Mouse (Mus musculus) ovary, postnatal 14 days (tissue): ENCODE data around the gene Palld.

Experiments
- DNase-seq: peaks from one replicate; pipeline ENCODE4 v3.0.0; 2022; ENCODE audit warnings: low spot score

Palld gene

GRCm38 (mm10) chr8:61552755-61553402 is 349.6 kb downstream of the Palld start:
- DNase-seq: no peak

DNA sequence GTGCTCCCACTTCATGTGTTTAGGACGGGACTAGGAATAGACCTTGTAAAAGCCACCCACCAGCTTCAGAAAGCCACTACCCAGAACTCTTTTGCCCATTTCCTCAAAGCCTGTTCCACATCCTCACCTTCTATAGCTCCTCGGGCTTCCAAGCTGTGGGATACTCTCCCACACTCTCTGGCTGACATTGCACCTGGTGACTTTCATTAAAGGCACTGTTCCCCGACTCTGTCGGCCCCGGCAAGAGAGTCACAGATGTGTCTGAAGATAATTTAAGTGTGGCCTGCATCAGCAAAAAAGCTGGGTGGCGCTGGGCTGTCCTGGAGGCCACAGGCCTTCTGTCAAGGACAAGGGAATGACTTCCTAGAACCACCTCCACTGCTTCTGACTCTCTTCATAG is 350.3 kb downstream of the Palld start:
- no peak for DNase-seq

GRCm38 (mm10) chr8:61550006-61550748 is 352.3 kb downstream of the Palld start:
- DNase-seq: no peak

DNA sequence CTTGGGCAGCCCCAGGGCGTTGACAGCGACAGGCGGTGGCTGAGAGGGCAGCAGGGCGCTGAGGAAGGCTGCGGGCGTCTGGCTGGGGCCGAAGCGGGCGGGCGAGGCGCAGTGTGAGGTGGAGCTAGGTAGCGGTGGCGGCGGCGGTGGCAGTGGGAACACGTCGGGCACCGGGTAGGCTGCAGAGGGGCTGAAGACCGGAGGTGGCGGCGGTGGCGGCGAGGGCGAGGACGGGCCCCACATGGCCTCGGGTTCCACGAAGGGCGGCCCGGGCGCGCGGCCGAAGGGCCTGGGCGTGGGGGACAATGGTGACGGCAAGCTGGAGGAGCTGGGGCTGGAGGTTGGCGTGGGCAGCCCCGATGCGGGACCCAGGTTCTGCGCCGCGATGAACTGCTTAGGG is 352.9 kb downstream of the Palld start:
- DNase-seq: no peak

GRCm38 (mm10) chr8:61539828-61540500 is 362.5 kb downstream of the Palld start:
- DNase-seq: peak; percentile 87

GRCm38 (mm10) chr8:61537471-61537870 is 365.0 kb downstream of the Palld start:
- no peak for DNase-seq

- no peak for DNase-seq
Observed at GRCm38 (mm10) chr8:61535472-61535871, 367.0 kb downstream of the Palld start.

- DNase-seq: no peak
Observed at GRCm38 (mm10) chr8:61533356-61533926, 369.0 kb downstream of the Palld start.

- no peak for DNase-seq
Observed at GRCm38 (mm10) chr8:61532831-61533230, 369.7 kb downstream of the Palld start.

DNA sequence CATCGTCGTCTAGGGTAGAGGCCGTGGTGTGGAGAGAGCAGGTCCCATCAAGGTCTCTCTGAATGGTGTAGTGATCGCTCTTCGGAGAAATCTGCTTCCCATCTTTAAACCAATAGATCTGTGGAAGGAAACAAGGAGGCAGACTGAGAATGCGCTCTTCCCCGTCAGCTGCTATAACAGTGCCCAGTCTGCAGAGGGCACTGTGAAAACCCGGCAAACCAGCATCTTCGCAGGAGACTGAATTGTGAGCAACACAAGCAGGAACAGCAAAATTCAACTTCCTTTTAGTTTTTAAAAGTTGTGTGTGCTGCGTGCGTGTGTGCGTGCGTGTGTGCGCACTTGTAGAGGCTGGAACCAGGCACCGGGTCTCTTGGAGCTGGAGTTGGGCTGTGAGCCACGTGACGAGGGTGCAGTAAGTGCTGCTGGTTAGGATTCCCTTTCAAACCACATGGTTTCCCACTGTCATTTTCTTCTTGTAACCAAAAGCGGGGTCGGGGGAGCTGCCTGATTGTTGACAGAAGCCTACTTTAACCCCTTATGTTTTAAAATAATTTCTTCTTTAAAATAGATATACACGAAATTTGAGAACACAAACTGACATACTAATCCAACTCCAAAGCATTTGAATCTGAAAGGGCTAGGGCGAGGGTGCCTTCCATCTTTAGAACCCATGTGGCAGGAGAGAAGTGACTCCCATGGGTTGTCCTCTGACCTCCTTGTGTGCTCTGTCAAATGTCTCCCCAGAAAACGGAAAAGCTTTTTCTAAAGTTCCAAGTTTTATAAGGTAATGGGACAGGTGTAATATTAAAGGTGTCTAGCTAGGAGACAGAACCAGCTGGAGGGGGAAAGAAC is 370.3 kb downstream of the Palld start:
- no peak for DNase-seq

DNA sequence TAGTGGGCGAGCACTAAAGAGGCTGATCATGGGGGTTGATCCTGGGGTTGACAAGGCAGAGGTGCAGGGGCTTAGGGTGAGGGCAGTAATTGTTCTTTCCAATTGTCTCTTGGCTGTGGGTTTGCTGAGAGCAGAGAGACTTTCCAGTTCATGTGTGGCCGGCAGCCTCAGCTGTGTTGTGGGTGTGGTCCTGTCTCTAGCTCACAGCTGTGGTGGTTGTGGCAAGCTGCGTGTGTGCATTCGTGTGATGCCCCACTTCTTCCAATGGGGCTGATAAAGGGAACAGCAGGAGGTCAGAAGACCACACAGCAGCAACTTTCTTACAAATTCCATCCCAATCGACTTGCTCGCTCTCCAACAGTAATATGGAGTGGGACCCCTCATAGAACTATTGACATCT is 373.8 kb downstream of the Palld start:
- DNase-seq: no peak

GRCm38 (mm10) chr8:61528197-61528596 is 374.3 kb downstream of the Palld start:
- DNase-seq: no peak

DNA sequence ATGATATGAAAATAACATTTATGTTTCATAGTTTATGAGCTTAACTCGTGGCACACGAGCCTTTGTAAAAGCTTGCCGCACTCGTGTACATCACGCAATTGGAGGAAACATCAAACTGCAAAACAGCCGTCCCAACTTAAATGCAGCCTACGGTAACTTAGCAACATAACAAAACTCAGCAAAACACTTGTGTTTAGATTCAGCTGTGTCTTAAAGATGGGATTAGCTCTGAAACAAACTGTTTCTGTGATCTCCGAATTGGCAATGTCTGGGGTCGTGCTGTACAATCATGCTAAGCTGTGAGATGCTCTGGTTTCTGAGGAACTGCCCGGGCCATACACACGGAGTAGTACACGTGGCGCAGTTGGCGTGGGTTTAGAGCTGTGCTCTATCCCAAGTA is 375.5 kb downstream of the Palld start:
- no peak for DNase-seq

DNA sequence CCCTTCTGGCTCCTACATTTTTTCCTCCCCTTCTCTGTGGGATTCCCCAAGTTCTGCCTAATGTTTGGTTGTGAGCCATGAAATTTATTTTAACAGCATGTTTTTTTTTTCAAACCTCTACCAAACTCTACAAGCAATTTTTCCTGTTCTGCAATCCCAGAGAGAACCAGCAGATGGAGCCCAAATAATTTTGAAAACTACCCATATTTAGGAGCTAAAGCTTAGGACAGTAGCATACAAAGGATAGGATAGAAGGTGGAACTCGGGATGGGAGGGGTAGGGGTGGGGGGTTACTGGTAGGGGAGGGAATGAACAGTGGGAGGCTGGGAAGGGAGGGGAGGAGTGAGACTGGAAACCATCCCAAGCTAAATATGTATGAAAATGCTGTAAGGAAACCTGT is 380.4 kb downstream of the Palld start:
- peak; percentile 35 for DNase-seq

DNA sequence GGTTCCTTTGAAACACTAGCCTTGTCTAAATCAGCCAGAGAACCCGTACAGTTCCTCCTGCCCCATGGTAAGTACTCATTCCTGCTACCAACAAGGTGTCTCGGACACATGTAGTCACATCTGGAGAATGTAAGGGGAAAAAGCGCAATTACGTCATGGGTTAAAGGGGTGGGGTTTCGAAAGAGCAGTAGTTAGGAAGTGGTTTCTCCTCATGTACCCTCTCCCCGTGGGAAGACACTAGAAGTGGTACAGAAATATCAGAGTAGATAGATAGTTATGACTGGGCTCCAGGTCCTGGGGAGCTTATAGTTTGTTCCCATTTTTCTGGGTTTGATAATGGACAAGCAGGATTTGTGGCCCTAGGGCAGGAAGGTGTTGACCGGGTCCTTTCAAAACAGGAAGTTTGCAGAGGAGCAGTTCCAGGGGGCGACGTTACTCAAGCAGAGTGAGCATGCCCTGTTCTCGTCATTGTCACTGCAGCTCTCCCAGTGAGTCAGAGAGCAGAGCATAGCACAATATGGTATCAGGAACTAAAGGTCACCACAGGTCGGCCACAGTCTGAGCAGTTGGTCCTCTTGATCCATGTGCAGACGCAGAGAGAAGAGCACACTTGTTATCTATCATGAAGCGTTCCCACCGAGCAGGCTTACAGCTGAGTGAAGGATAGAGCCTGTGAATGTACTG is 384.8 kb downstream of the Palld start:
- DNase-seq: no peak

- DNase-seq: no peak
Observed at GRCm38 (mm10) chr8:61516745-61517501, 385.6 kb downstream of the Palld start.

DNA sequence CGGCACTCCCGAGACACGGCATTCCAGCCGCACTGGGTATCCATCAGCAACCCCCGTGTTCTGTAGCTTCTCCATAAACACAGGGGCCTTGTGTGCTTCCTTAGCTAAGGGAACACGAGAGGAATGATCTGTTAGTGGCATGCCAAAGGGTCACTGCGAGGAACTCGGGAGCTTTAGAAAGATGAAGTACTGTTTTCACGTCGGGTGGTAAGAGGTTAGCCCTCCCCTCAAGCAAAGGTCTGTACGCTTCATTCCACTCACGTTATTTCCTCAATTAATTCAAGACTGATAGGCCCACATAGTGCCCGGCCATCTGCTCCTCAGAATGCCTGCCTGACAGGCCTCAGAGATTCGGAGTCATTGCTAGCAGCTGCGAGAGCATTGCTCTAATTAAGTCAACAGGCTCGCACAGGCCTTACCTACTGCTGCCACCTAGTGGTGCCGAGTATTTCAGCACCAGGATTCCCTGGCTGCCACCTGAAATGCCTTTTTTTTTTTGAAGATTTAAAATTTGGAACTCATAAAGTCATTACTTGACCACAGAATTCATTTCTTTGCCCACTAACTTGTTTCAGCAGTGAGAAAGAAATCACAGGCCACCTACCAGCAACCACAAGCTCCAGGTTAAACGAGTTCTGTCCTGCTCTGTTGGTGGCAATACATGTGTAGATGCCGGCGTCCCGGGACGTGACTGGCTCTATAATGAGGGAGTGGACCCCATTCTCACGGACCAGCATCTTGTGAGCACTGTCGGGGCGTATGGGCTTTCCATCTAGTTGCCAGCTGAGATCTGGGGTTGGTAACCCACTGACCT is 386.4 kb downstream of the Palld start:
- DNase-seq: peak; percentile 73

DNA sequence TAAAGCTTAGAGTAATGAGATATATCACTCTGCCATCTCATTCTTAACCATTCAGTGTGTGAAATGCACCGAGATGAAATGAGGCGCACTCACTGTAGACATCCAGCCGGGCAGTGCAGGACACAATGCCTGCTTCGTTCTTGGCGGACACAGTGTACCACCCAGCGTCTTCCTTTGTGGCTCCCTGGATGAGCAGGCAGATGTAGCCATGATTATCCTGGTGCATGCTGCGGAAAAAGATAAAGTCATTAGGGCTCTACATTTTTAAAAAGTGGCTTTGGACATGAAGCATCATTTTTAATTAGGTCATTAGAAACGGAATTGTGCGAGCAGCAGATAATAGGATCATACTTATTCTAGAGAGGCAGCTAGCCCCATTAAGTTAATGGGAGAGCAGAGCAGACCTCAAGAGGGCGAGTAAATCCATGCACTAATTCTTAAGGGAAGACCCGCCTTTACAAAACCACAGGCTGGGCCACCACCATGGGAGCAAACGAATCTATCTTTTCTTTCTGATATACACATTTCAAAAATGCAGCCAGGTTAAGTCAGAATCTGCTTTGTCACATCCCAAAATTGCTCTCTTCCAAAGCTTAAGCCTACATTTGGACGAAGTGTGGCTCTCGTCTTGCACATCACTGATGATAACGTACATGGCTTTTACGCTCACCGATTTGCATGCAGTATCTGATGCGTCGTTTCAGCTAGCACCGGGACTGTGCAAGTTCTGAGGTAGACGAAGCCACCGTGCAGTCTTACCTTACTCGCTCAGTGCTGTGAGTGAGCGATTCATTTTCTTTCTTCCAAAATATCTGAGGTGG is 387.2 kb downstream of the Palld start:
- no peak for DNase-seq

- DNase-seq: no peak
Observed at GRCm38 (mm10) chr8:61502277-61502676, 400.2 kb downstream of the Palld start.
